Mouse (Mus musculus): Measurements from ENCODE around the gene Dll4. TPM values are rescaled to one million over a fixed set of nuclear protein-coding genes. Genes with fewer than 3 reads are reported as not detected.

Gene Dll4
- polyA plus RNA-seq, 1 experiment: not detected

GRCm38 (mm10) chr2:119292852-119293251 lies 32.7 kb upstream of the Dll4 start:
- no peak overlapping the region for H3K4me3 ChIP-seq (replicated peaks; ENCODE audit: control insufficient read depth, low read depth, low read length)
- H3K27ac ChIP-seq (ENCODE audit: control insufficient read depth, insufficient read depth, low read depth, low read length, poor library complexity): no peak overlapping the region
- 88% methylated on average over 17 of the region's 17 CpGs for WGBS
- no peak for TF ChIP-seq POLR2A (IDR thresholded peaks at IDR 0.05; ENCODE audit: borderline replicate concordance, control insufficient read depth, low read depth, low read length)
- no peak for TF ChIP-seq CTCF (IDR thresholded peaks at IDR 0.05; ENCODE audit: control insufficient read depth, insufficient read depth, low read length)
- H3K4me1 ChIP-seq (ENCODE audit: control insufficient read depth, insufficient read depth, low read length): peaks cover 3% of the 10 kb centered on the region

- WGBS: 94% methylated on average over 17 of the region's 17 CpGs
- H3K27ac ChIP-seq (ENCODE audit: control insufficient read depth, insufficient read depth, low read depth, low read length, poor library complexity): no peak overlapping the region
- peaks cover 2% of the 10 kb centered on the region; the same call in 1 of the 2 replicates for H3K4me1 ChIP-seq (ENCODE audit: control insufficient read depth, insufficient read depth, low read length)
- H3K4me3 ChIP-seq (replicated peaks; ENCODE audit: control insufficient read depth, low read depth, low read length): no peak overlapping the region
- TF ChIP-seq CTCF (IDR thresholded peaks at IDR 0.05; ENCODE audit: control insufficient read depth, insufficient read depth, low read length): no peak
- TF ChIP-seq POLR2A (IDR thresholded peaks at IDR 0.05; ENCODE audit: borderline replicate concordance, control insufficient read depth, low read depth, low read length): no peak
Observed at GRCm38 (mm10) chr2:119293311-119293710, 32.3 kb upstream of the Dll4 start.

- H3K4me1 ChIP-seq (ENCODE audit: control insufficient read depth, insufficient read depth, low read length): peaks cover 5% of the 10 kb centered on the region; the same call in 1 of the 2 replicates
Observed at GRCm38 (mm10) chr2:119293776-119294390, 31.7 kb upstream of the Dll4 start.

GRCm38 (mm10) chr2:119294411-119294810 lies 31.2 kb upstream of the Dll4 start:
- H3K4me3 ChIP-seq (replicated peaks; ENCODE audit: control insufficient read depth, low read depth, low read length): no peak overlapping the region
- WGBS: 94% methylated on average over 18 of the region's 18 CpGs
- peaks cover 5% of the 10 kb centered on the region; the same call in 1 of the 2 replicates for H3K4me1 ChIP-seq (ENCODE audit: control insufficient read depth, insufficient read depth, low read length)
- H3K27ac ChIP-seq (ENCODE audit: control insufficient read depth, insufficient read depth, low read depth, low read length, poor library complexity): no peak overlapping the region
- no peak; the same call in 1 of the 2 replicates for TF ChIP-seq POLR2A (IDR thresholded peaks at IDR 0.05; ENCODE audit: borderline replicate concordance, control insufficient read depth, low read depth, low read length)
- no peak for TF ChIP-seq CTCF (IDR thresholded peaks at IDR 0.05; ENCODE audit: control insufficient read depth, insufficient read depth, low read length)

More at GRCm38 (mm10) chr2:119293776-119294390, 31.7 kb upstream of the Dll4 start:
- TF ChIP-seq CTCF (IDR thresholded peaks at IDR 0.05; ENCODE audit: control insufficient read depth, insufficient read depth, low read length) (no peak), POLR2A (IDR thresholded peaks at IDR 0.05; ENCODE audit: borderline replicate concordance, control insufficient read depth, low read depth, low read length) (no peak)
- Histone ChIP-seq H3K27ac (ENCODE audit: control insufficient read depth, insufficient read depth, low read depth, low read length, poor library complexity) (no peak overlapping the region), H3K4me3 (replicated peaks; ENCODE audit: control insufficient read depth, low read depth, low read length) (no peak overlapping the region)
- WGBS: 89% methylated on average over 34 of the region's 34 CpGs

- Histone ChIP-seq H3K4me1 (ENCODE audit: control insufficient read depth, insufficient read depth, low read length) (peaks cover 7% of the 10 kb centered on the region), H3K4me3 (replicated peaks; ENCODE audit: control insufficient read depth, low read depth, low read length) (no peak overlapping the region), H3K27ac (ENCODE audit: control insufficient read depth, insufficient read depth, low read depth, low read length, poor library complexity) (no peak overlapping the region)
- TF ChIP-seq CTCF (IDR thresholded peaks at IDR 0.05; ENCODE audit: control insufficient read depth, insufficient read depth, low read length): no peak
- TF ChIP-seq POLR2A (IDR thresholded peaks at IDR 0.05; ENCODE audit: borderline replicate concordance, control insufficient read depth, low read depth, low read length): no peak
- 59% methylated on average over 12 of the region's 12 CpGs for WGBS
Observed at GRCm38 (mm10) chr2:119296756-119297155, 28.8 kb upstream of the Dll4 start.

GRCm38 (mm10) chr2:119297506-119297905 lies 28.1 kb upstream of the Dll4 start:
- WGBS: 92% methylated on average over 19 of the region's 19 CpGs
- TF ChIP-seq POLR2A (IDR thresholded peaks at IDR 0.05; ENCODE audit: borderline replicate concordance, control insufficient read depth, low read depth, low read length): no peak
- no peak for TF ChIP-seq CTCF (IDR thresholded peaks at IDR 0.05; ENCODE audit: control insufficient read depth, insufficient read depth, low read length)
- no peak overlapping the region for H3K4me3 ChIP-seq (replicated peaks; ENCODE audit: control insufficient read depth, low read depth, low read length)
- H3K27ac ChIP-seq (ENCODE audit: control insufficient read depth, insufficient read depth, low read depth, low read length, poor library complexity): no peak overlapping the region
- H3K4me1 ChIP-seq (ENCODE audit: control insufficient read depth, insufficient read depth, low read length): peaks cover 7% of the 10 kb centered on the region

- Histone ChIP-seq H3K4me1 (ENCODE audit: control insufficient read depth, insufficient read depth, low read length) (peaks cover 7% of the 10 kb centered on the region), H3K27ac (ENCODE audit: control insufficient read depth, insufficient read depth, low read depth, low read length, poor library complexity) (no peak overlapping the region), H3K4me3 (replicated peaks; ENCODE audit: control insufficient read depth, low read depth, low read length) (no peak overlapping the region)
- 42% methylated on average over 5 of the region's 5 CpGs for WGBS
- TF ChIP-seq POLR2A (IDR thresholded peaks at IDR 0.05; ENCODE audit: borderline replicate concordance, control insufficient read depth, low read depth, low read length) (no peak), CTCF (IDR thresholded peaks at IDR 0.05; ENCODE audit: control insufficient read depth, insufficient read depth, low read length) (peak; percentile 86)
Observed at GRCm38 (mm10) chr2:119298330-119298729, 27.3 kb upstream of the Dll4 start.

GRCm38 (mm10) chr2:119298839-119299238 lies 26.7 kb upstream of the Dll4 start:
- no peak overlapping the region for H3K4me3 ChIP-seq (replicated peaks; ENCODE audit: control insufficient read depth, low read depth, low read length)
- H3K27ac ChIP-seq (ENCODE audit: control insufficient read depth, insufficient read depth, low read depth, low read length, poor library complexity): no peak overlapping the region
- 87% methylated on average over 2 of the region's 2 CpGs for WGBS
- H3K4me1 ChIP-seq (ENCODE audit: control insufficient read depth, insufficient read depth, low read length): peaks cover 7% of the 10 kb centered on the region
- TF ChIP-seq POLR2A (IDR thresholded peaks at IDR 0.05; ENCODE audit: borderline replicate concordance, control insufficient read depth, low read depth, low read length) (no peak), CTCF (IDR thresholded peaks at IDR 0.05; ENCODE audit: control insufficient read depth, insufficient read depth, low read length) (no peak)
